Comparison of ENCODE assay signal across 15 mouse cellular contexts in the genomic region with DNA sequence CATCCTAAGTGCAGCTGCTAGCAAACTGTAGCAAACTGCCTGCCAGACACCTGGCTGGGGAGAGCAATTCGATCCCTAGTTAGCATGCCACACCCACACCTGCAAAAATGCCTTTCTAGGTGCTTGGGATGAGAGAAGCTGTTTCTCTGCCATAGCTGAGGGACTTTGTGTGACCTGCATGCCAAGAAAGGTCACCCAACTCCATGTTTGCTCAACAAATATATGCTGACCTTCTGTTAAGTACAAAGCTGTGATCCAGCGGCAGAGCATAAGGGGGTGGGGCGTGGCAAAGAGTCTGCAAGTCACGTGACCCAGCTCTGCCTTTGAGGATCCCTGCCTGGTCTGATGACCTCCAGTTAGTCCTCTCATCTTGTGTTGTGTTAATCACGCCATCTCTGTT. TPM values are rescaled to one million over a fixed set of nuclear protein-coding genes. Genes with fewer than 3 reads are reported as not detected.
A peak's percentile ranks its signal among the peaks of the same experiment; 100 is the strongest.
DNase-seq lines count a peak whose midpoint lies in the region; ATAC-seq and TF ChIP-seq lines count a peak whose summit lies in the region.
"Had no signal": no experiment of that assay in that cellular context is flagged by ENCODE, and none has a peak within 500 bp of the region (broad histone marks: within the 10 kb centered on the region; RNA-seq: fewer than 3 reads in every experiment).

No protein-coding gene starts in this region.

- no peak overlapping the region for H3K4me3 ChIP-seq in midbrain, embryonic 14.5 days (replicated peaks; ENCODE audit: low read depth, low read length)
- H3K4me3 ChIP-seq in midbrain, embryonic 16.5 days (ENCODE audit: low read depth, low read length) = no peak overlapping the region
- no peak overlapping the region for H3K4me3 ChIP-seq in embryonic facial prominence, embryonic 14.5 days (ENCODE audit: low read depth, low read length)
- no peak overlapping the region for H3K4me3 ChIP-seq in lung, embryonic 14.5 days (ENCODE audit: low read depth, low read length)
- H3K4me3 ChIP-seq in stomach, postnatal 0 days (ENCODE audit: low read depth, low read length) = no peak overlapping the region
- H3K4me3 ChIP-seq: megakaryocyte, embryonic 14.5 days had no signal

- ATAC-seq in midbrain, embryonic 14.5 days (ENCODE audit: low FRiP score, low TSS enrichment) = no peak
- ATAC-seq in midbrain, embryonic 16.5 days = no peak
- no peak for ATAC-seq in embryonic facial prominence, embryonic 14.5 days (ENCODE audit: low read depth)
- ATAC-seq in lung, embryonic 14.5 days (ENCODE audit: insufficient read depth) = no peak; the same call in none of the 2 replicates
- peak; percentile 78 for ATAC-seq in stomach, postnatal 0 days (ENCODE audit: low FRiP score, low TSS enrichment)
- ATAC-seq in granulocyte monocyte progenitor cell, adult 5-6 weeks (replicated peaks; ENCODE audit: poor library complexity, severe bottlenecking) = no peak

- H3K27me3 ChIP-seq in midbrain, embryonic 14.5 days (ENCODE audit: control insufficient read depth, insufficient read depth, low read length) = no peaks in the 10 kb centered on the region
- H3K27me3 ChIP-seq in midbrain, embryonic 16.5 days (ENCODE audit: control insufficient read depth, insufficient read depth, low read depth, low read length) = no peaks in the 10 kb centered on the region
- no peaks in the 10 kb centered on the region for H3K27me3 ChIP-seq in embryonic facial prominence, embryonic 14.5 days (replicated peaks; ENCODE audit: control insufficient read depth, insufficient read depth, low read length)
- H3K27me3 ChIP-seq in lung, embryonic 14.5 days (ENCODE audit: insufficient read depth, low read length) = no peaks in the 10 kb centered on the region
- no peaks in the 10 kb centered on the region for H3K27me3 ChIP-seq in stomach, postnatal 0 days (ENCODE audit: control insufficient read depth, insufficient read depth, low read length)
- H3K27me3 ChIP-seq: megakaryocyte, embryonic 14.5 days had no signal

- no peak for TF ChIP-seq EP300 in stomach, postnatal 0 days (optimal IDR thresholded peaks at IDR 0.05)

- intact Hi-C loops in left cerebral cortex, postnatal 36 days (cut with DNase I) = no loop called here

- peak; percentile 28 for DNase-seq in midbrain, embryonic 14.5 days
- DNase-seq in embryonic facial prominence, embryonic 14.5 days (ENCODE audit: low spot score) = peak; percentile 49
- DNase-seq in lung, embryonic 14.5 days = peak; percentile 45
- peak; percentile 59 for DNase-seq in stomach, postnatal 0 days (ENCODE audit: low spot score)
- DNase-seq in heart, adult 18-20 months = no peak
- no peak for DNase-seq in left cerebral cortex, postnatal 36 days (ENCODE audit: low spot score in 2 of 2)
- DNase-seq: cerebellum, adult 9-10 months; heart, postnatal 4 days; spleen, adult 18-20 months; thymus, postnatal 14 days had no signal

- no peak overlapping the region for H3K9ac ChIP-seq in midbrain, embryonic 14.5 days (replicated peaks; ENCODE audit: low read length)
- no peak overlapping the region for H3K9ac ChIP-seq in midbrain, embryonic 16.5 days (ENCODE audit: low read depth, low read length)
- no peak overlapping the region for H3K9ac ChIP-seq in embryonic facial prominence, embryonic 14.5 days (ENCODE audit: low read depth, low read length)
- H3K9ac ChIP-seq in lung, embryonic 14.5 days = no peak overlapping the region
- H3K9ac ChIP-seq in stomach, postnatal 0 days (ENCODE audit: low read length) = no peak overlapping the region

- H3K4me2 ChIP-seq in midbrain, embryonic 14.5 days (ENCODE audit: low read length) = no peak overlapping the region
- no peak overlapping the region for H3K4me2 ChIP-seq in midbrain, embryonic 16.5 days (ENCODE audit: low read length)
- H3K4me2 ChIP-seq in embryonic facial prominence, embryonic 14.5 days (ENCODE audit: low read depth, low read length) = no peak overlapping the region
- no peak overlapping the region for H3K4me2 ChIP-seq in lung, embryonic 14.5 days
- H3K4me2 ChIP-seq in stomach, postnatal 0 days (replicated peaks; ENCODE audit: low read depth) = no peak overlapping the region

- H3K27ac ChIP-seq in midbrain, embryonic 14.5 days (replicated peaks; ENCODE audit: low read depth, low read length) = no peak overlapping the region
- no peak overlapping the region for H3K27ac ChIP-seq in midbrain, embryonic 16.5 days (ENCODE audit: low read length)
- H3K27ac ChIP-seq in embryonic facial prominence, embryonic 14.5 days (replicated peaks; ENCODE audit: low read depth, low read length) = no peak overlapping the region
- H3K27ac ChIP-seq in lung, embryonic 14.5 days (ENCODE audit: low read depth) = no peak overlapping the region
- H3K27ac ChIP-seq in stomach, postnatal 0 days (replicated peaks) = no peak overlapping the region

- WGBS in midbrain, embryonic 14.5 days = 32% methylated on average over 5 of the region's 5 CpGs
- WGBS in midbrain, embryonic 16.5 days = 27% methylated on average over 5 of the region's 5 CpGs
- 12% methylated on average over 5 of the region's 5 CpGs for WGBS in embryonic facial prominence, embryonic 14.5 days
- 6% methylated on average over 5 of the region's 5 CpGs for WGBS in lung, embryonic 14.5 days
- WGBS in stomach, postnatal 0 days = 6% methylated on average over 5 of the region's 5 CpGs

- no peaks in the 10 kb centered on the region for H3K36me3 ChIP-seq in midbrain, embryonic 14.5 days (ENCODE audit: control insufficient read depth, insufficient read depth, low read length)
- no peaks in the 10 kb centered on the region for H3K36me3 ChIP-seq in midbrain, embryonic 16.5 days (ENCODE audit: control insufficient read depth, insufficient read depth, low read length)
- no peaks in the 10 kb centered on the region for H3K36me3 ChIP-seq in embryonic facial prominence, embryonic 14.5 days (ENCODE audit: control insufficient read depth, insufficient read depth, low read length)
- H3K36me3 ChIP-seq in lung, embryonic 14.5 days (ENCODE audit: insufficient read depth) = no peaks in the 10 kb centered on the region
- no peaks in the 10 kb centered on the region for H3K36me3 ChIP-seq in stomach, postnatal 0 days (ENCODE audit: control insufficient read depth, insufficient read depth, low read length)

- TF ChIP-seq CTCF in lung, embryonic 14.5 days (IDR thresholded peaks at IDR 0.05; ENCODE audit: low read depth) = no peak
- TF ChIP-seq CTCF in stomach, postnatal 0 days (IDR thresholded peaks at IDR 0.05; ENCODE audit: low read depth) = no peak

- no peaks in the 10 kb centered on the region for H3K4me1 ChIP-seq in midbrain, embryonic 14.5 days (ENCODE audit: control insufficient read depth, insufficient read depth, low read length)
- 0 out of 2 replicates have a peak, but pooled peaks cover 2% of the 10 kb centered on the region for H3K4me1 ChIP-seq in midbrain, embryonic 16.5 days (ENCODE audit: control insufficient read depth, insufficient read depth, low read length)
- H3K4me1 ChIP-seq in embryonic facial prominence, embryonic 14.5 days (ENCODE audit: control insufficient read depth, insufficient read depth, low read length) = no peaks in the 10 kb centered on the region
- H3K4me1 ChIP-seq in lung, embryonic 14.5 days (ENCODE audit: insufficient read depth) = no peaks in the 10 kb centered on the region
- no peaks in the 10 kb centered on the region for H3K4me1 ChIP-seq in stomach, postnatal 0 days (replicated peaks; ENCODE audit: control insufficient read depth, insufficient read depth)
- H3K4me1 ChIP-seq: megakaryocyte, embryonic 14.5 days had no signal

- H3K9me3 ChIP-seq in midbrain, embryonic 14.5 days (ENCODE audit: control insufficient read depth, low read length) = no peaks in the 10 kb centered on the region
- H3K9me3 ChIP-seq in midbrain, embryonic 16.5 days (replicated peaks; ENCODE audit: control insufficient read depth, low read length, poor library complexity, severe bottlenecking) = no peaks in the 10 kb centered on the region
- no peaks in the 10 kb centered on the region for H3K9me3 ChIP-seq in embryonic facial prominence, embryonic 14.5 days (ENCODE audit: control insufficient read depth, low read length)
- no peaks in the 10 kb centered on the region for H3K9me3 ChIP-seq in lung, embryonic 14.5 days (ENCODE audit: low read depth, low read length)
- H3K9me3 ChIP-seq in stomach, postnatal 0 days (ENCODE audit: control insufficient read depth, low read length) = no peaks in the 10 kb centered on the region
- H3K9me3 ChIP-seq: megakaryocyte, embryonic 14.5 days had no signal

RNA-seq across cellular contexts. Expression of gene Drd2, which starts 25.3 kb away (rescaled TPM):
- polyA plus RNA-seq in midbrain, embryonic 14.5 days (2014; fragmentation: Nextera tagmentation; extraction: Ambion mirVana) = 2.7 and 5.8 TPM in 2 replicates
- polyA plus RNA-seq in midbrain, embryonic 16.5 days (2015; fragmentation: Nextera tagmentation; extraction: Ambion mirVana) = 5.6 and 8.6 TPM in 2 replicates
- polyA plus RNA-seq in embryonic facial prominence, embryonic 14.5 days (2014; fragmentation: Nextera tagmentation; extraction: Ambion mirVana) = 0.07 TPM in 1 of 2 replicates, not detected in the other
- not detected in 2 replicates for polyA plus RNA-seq in lung, embryonic 14.5 days (2014; fragmentation: Nextera tagmentation; extraction: Ambion mirVana)
- polyA plus RNA-seq in stomach, postnatal 0 days (2015; fragmentation: Nextera tagmentation; extraction: Ambion mirVana) = 0.05 TPM in 1 of 2 replicates, not detected in the other
- not detected in 2 replicates for total RNA-seq in granulocyte monocyte progenitor cell, adult 5-6 weeks (2014; fragmentation: Nextera tagmentation)
- total RNA-seq in granulocyte monocyte progenitor cell, adult 5-6 weeks (2017) = not detected in 2 replicates
- under 1 TPM; 0.75 to 0.94 TPM for total RNA-seq in heart, adult 18-20 months (2021)
- total RNA-seq in left cerebral cortex, postnatal 36 days (2021) = 10 to 100 TPM in 1 of 2 experiments, 1 to 10 TPM in 1; 9.8 to 14.5 TPM
- total RNA-seq: gastrocnemius, postnatal 4 days; MEL had no signal

Comparison
In these comparisons a context has a peak if more than half of its experiments do, and no peak if none do; other contexts are left out.
1. DNase-seq: peak in midbrain, embryonic 14.5 days (single experiment), embryonic facial prominence, embryonic 14.5 days (single experiment), lung, embryonic 14.5 days (single experiment) and stomach, postnatal 0 days (single experiment); none in heart, adult 18-20 months (0 of 2) and left cerebral cortex, postnatal 36 days (0 of 2).